Mouse (Mus musculus) lung, adult 2 months (tissue): ENCODE measurements around the gene Foxp2.

Experiments used
- CTCF ChIP-seq: fragments of 200-500 bp; IDR thresholded peaks from 2 replicates; pipeline ENCODE4 v1.5.1; 2011; ENCODE audit warnings: mild to moderate bottlenecking, low read length, control low read depth; ENCODE audit not compliant: insufficient read depth
- POLR2A ChIP-seq: fragments of 200-500 bp; IDR thresholded peaks from 2 replicates; pipeline ENCODE4 v1.6.1; 2011; ENCODE audit warnings: low read depth, mild to moderate bottlenecking, control low read depth, low read length, borderline replicate concordance; ENCODE audit errors: extremely low read depth

DNA sequence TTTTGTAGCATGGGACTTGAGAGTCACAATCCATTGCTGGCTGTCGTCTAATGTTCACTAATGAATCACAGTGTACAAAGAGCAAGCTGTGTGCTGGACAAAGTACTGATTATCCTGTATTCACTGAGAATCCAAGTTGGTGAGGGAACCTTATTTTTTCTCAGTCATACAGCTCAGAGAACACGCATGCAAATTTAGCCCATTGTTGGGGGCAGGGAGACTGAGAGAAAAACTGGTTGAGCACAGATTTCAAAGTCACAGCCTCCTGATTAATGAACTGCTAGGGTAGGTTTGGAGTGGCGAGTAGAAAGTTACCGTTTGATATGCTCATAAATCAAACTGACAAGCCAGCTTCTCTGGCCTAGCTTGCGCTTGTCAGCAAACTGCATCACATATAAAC is 477.1 kb downstream of the Foxp2 start:
- TF ChIP-seq CTCF (no peak), POLR2A (no peak)
